Mouse (Mus musculus) stomach, embryonic 14.5 days (tissue): ENCODE measurements around the gene Clec16a. TPM values are rescaled to one million over a fixed set of nuclear protein-coding genes. Genes with fewer than 3 reads are reported as not detected.

Experiments
- ATAC-seq: fragments of 200-750 bp; cut with Nextera tagmentation; 2 replicates; pipeline ENCODE4 v1.8.0; 2017; ENCODE audit warnings: low read depth, moderate TSS enrichment; ENCODE audit not compliant: insufficient number of reproducible peaks, insufficient read depth, low FRiP score
- H3K27ac ChIP-seq: fragments of 300-500 bp; sonication (generic); 2 replicates; pipeline ENCODE4 v1.5.1; 2014; ENCODE audit warnings: mild to moderate bottlenecking, low read length, moderate library complexity, mixed read lengths
- H3K27me3 ChIP-seq: fragments of 300-500 bp; sonication (generic); 2 replicates; pipeline ENCODE4 v1.6.1; 2014; ENCODE audit warnings: low read length, control low read depth, mixed read lengths; ENCODE audit not compliant: control insufficient read depth, insufficient read depth
- H3K36me3 ChIP-seq: fragments of 300-500 bp; sonication (generic); 2 replicates; pipeline ENCODE4 v1.6.1; 2014; ENCODE audit warnings: mild to moderate bottlenecking, control low read depth, low read length, moderate library complexity, mixed read lengths; ENCODE audit not compliant: control insufficient read depth, insufficient read depth
- H3K4me1 ChIP-seq: fragments of 300-500 bp; sonication (generic); 2 replicates; pipeline ENCODE4 v1.6.1; 2014; ENCODE audit warnings: low read length, control low read depth, mixed read lengths; ENCODE audit not compliant: control insufficient read depth, insufficient read depth
- H3K4me2 ChIP-seq: fragments of 300-500 bp; sonication (generic); replicated peaks from 2 replicates; pipeline ENCODE4 v1.6.1; 2014; ENCODE audit warnings: low read depth, low read length, control low read depth
- H3K4me3 ChIP-seq: fragments of 300-500 bp; sonication (generic); 2 replicates; pipeline ENCODE4 v1.5.1; 2014; ENCODE audit warnings: low read depth, low read length, control low read depth
- H3K9ac ChIP-seq: fragments of 300-500 bp; sonication (generic); replicated peaks from 2 replicates; pipeline ENCODE4 v1.6.1; 2014; ENCODE audit warnings: low read depth, mild to moderate bottlenecking, control low read depth, low read length, moderate library complexity, mixed read lengths
- H3K9me3 ChIP-seq: fragments of 300-500 bp; sonication (generic); 2 replicates; pipeline ENCODE4 v1.6.1; 2016; ENCODE audit warnings: low read depth, low read length, control low read depth; ENCODE audit not compliant: control insufficient read depth
- WGBS: fragments of 180-500 bp; shearing (Covaris S2); extraction: QIAGEN DNeasy Blood & Tissue Kit; methylation state at CpG from one replicate; pipeline ENCODE4 v1.1.7; 2014; 5-methylcytosine and 5-hydroxymethylcytosine counted together
- polyA plus RNA-seq: library from polyadenylated mRNA; unstranded; fragments of >200 nt; fragmentation: Nextera tagmentation; extraction: Ambion mirVana; gene quantifications from 2 replicates; pipeline ENCODE4 v1.2.1, GENCODE M21; 2014

Clec16a gene
- polyA plus RNA-seq, 1 experiment from 2014 or later, result 38.9 TPM

GRCm38 (mm10) chr16:10609921-10610320 is 64.8 kb downstream of the Clec16a start:
- Histone ChIP-seq H3K4me3 (no peak overlapping the region), H3K4me2 (no peak overlapping the region), H3K27ac (no peak overlapping the region), H3K27me3 (no peaks in the 10 kb centered on the region), H3K36me3 (no peaks in the 10 kb centered on the region), H3K4me1 (no peaks in the 10 kb centered on the region), H3K9ac (no peak overlapping the region), H3K9me3 (no peaks in the 10 kb centered on the region)
- 90% methylated on average over 7 of the region's 7 CpGs for WGBS
- no peak for ATAC-seq

DNA sequence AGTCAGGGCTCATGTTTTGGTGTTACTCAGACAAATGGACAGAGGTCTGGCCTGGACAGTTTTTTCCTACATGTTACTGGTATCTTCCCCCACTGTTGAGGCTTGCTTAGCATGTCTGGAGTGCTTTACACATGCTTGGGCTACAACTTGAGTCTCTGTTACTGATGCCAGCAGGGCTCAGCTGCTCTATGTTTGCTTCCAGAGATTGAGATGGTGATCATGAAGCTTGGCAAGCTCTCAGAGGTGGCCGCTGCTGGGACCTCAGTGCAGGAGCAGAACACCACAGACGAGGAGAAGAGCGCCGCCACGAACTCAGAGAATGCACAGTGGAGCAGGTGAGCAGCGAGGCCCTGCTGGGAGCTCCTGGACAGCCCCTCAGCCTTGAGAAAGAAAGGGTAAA is 65.7 kb downstream of the Clec16a start:
- Histone ChIP-seq H3K9ac (no peak overlapping the region), H3K4me3 (no peak overlapping the region), H3K4me2 (no peak overlapping the region), H3K27me3 (no peaks in the 10 kb centered on the region), H3K4me1 (no peaks in the 10 kb centered on the region), H3K9me3 (no peaks in the 10 kb centered on the region), H3K36me3 (peaks cover under 1% of the 10 kb centered on the region; the same call in 1 of the 2 replicates), H3K27ac (no peak overlapping the region)
- 89% methylated on average over 6 of the region's 6 CpGs for whole genome bisulfite sequencing
- ATAC-seq, result no peak

- WGBS, result 86% methylated on average over 4 of the region's 4 CpGs
- no peak for ATAC-seq
- H3K4me3 ChIP-seq, result no peak overlapping the region
Observed at GRCm38 (mm10) chr16:10611306-10611705, 66.2 kb downstream of the Clec16a start.

DNA sequence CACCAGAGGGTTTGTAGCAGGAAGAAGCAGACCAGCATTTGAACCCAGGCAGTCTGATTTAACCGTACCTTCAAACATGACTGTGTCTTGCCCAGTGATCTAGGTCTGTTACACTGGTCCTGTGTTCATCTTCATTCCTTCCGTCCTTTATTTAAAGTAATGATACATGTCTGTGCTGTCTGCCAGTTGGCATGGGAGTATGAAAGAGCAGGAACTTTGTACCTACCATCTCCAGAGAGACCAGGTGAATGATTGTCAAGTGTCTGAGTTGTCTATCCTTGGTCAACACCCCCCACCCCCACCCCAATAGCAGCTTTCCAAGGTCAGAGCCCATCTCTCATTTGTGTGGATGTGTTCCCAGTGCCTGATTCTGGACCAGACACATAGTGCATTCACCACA is 68.9 kb downstream of the Clec16a start:
- Histone ChIP-seq H3K27ac (no peak overlapping the region), H3K27me3 (no peaks in the 10 kb centered on the region), H3K9ac (no peak overlapping the region), H3K4me1 (no peaks in the 10 kb centered on the region), H3K9me3 (no peaks in the 10 kb centered on the region), H3K4me2 (no peak overlapping the region), H3K4me3 (no peak overlapping the region), H3K36me3 (peaks cover 3% of the 10 kb centered on the region; the same call in 1 of the 2 replicates)
- no peak for ATAC-seq
- 92% methylated on average over 2 of the region's 2 CpGs for WGBS

More at GRCm38 (mm10) chr16:10611306-10611705, 66.2 kb downstream of the Clec16a start:
- no peaks in the 10 kb centered on the region for H3K9me3 ChIP-seq
- H3K4me2 ChIP-seq, result no peak overlapping the region
- H3K4me1 ChIP-seq, result no peaks in the 10 kb centered on the region
- H3K36me3 ChIP-seq, result peaks cover 3% of the 10 kb centered on the region; the same call in 1 of the 2 replicates
- H3K9ac ChIP-seq, result no peak overlapping the region
- no peak overlapping the region for H3K27ac ChIP-seq
- H3K27me3 ChIP-seq, result no peaks in the 10 kb centered on the region

DNA sequence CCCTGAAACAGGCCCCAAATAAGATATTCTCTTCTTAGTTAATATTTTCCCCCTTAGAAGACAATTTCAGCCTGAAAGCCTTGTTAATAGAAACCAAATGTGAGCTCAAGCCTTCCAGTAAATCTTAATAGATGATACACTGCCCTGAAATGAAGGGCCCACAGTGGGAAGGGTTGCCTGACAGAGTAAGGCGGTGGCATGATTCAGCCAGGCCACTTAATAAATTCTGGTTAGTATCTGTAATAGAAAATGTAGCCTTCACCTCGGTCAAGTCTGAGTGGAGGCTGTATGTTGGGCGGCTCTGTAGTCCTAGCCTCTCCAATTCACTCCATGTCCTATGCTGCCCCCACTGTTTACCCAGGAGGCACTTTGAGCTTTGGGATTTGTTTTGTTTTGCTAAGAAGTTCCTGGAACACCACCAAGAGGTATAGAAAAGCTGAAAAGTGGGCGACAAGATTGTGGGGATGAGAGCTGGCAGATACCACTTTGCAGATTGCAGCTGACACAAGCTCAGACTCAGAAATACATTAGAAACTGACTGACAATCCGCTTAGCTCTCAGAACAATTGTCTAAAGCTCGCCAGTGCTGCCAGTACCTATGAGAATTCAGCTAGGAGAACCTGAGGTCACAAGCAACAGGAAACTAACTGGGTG is 75.9 kb downstream of the Clec16a start:
- WGBS, result 54% methylated on average over 6 of the region's 6 CpGs
- no peaks in the 10 kb centered on the region for H3K9me3 ChIP-seq
- no peak for ATAC-seq
- no peak overlapping the region for H3K4me3 ChIP-seq
- peaks cover 11% of the 10 kb centered on the region; the same call in 1 of the 2 replicates for H3K4me1 ChIP-seq
- H3K9ac ChIP-seq, result no peak overlapping the region
- no peaks in the 10 kb centered on the region for H3K36me3 ChIP-seq
- H3K4me2 ChIP-seq, result no peak overlapping the region
- H3K27ac ChIP-seq, result no peak overlapping the region; the same call in 1 of the 2 replicates
- H3K27me3 ChIP-seq, result no peaks in the 10 kb centered on the region

GRCm38 (mm10) chr16:10621710-10622109 is 76.6 kb downstream of the Clec16a start:
- Histone ChIP-seq H3K9me3 (no peaks in the 10 kb centered on the region), H3K36me3 (no peaks in the 10 kb centered on the region), H3K4me3 (no peak overlapping the region), H3K27ac (no peak overlapping the region; the same call in 1 of the 2 replicates), H3K9ac (no peak overlapping the region), H3K27me3 (no peaks in the 10 kb centered on the region), H3K4me2 (no peak overlapping the region), H3K4me1 (peaks cover 11% of the 10 kb centered on the region; the same call in 1 of the 2 replicates)
- 35% methylated on average over 1 of the region's 1 CpGs for WGBS
- no peak for ATAC-seq

GRCm38 (mm10) chr16:10626116-10626515 is 81.0 kb downstream of the Clec16a start:
- H3K27ac ChIP-seq, result no peak overlapping the region
- H3K27me3 ChIP-seq, result no peaks in the 10 kb centered on the region
- no peak for ATAC-seq
- H3K4me1 ChIP-seq, result peaks cover 13% of the 10 kb centered on the region
- no peaks in the 10 kb centered on the region; the same call in 1 of the 2 replicates for H3K36me3 ChIP-seq
- H3K9me3 ChIP-seq, result no peaks in the 10 kb centered on the region
- no peak overlapping the region for H3K4me3 ChIP-seq
- WGBS, result 96% methylated on average over 1 of the region's 1 CpGs
- H3K9ac ChIP-seq, result no peak overlapping the region
- no peak overlapping the region for H3K4me2 ChIP-seq

DNA sequence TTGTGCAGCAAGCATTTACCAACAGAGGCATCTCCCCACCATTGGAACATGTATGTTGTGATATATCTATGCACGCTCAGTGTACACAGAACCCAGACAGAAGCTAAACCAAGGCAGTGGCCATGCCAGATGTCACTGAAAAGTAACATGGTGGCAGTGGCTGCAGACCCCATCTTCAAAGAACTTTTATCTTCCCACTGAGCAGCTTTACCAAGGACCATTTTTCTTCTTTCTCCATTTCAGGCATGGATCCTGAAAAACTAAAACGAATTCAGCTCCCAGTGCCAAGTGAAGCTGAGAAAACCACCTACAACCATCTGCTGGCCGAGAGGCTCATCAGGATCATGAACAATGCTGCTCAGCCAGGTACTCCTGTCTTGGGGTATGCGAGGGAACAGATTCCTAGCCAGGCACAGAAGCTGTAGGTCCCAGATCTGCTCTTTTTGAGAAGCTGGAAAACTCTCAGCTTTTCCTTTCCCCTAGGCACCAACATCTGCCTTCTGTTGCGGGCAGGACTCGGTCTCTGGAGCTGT is 82.1 kb downstream of the Clec16a start:
- no peaks in the 10 kb centered on the region for H3K27me3 ChIP-seq
- H3K9ac ChIP-seq, result no peak overlapping the region
- no peaks in the 10 kb centered on the region for H3K9me3 ChIP-seq
- no peak overlapping the region for H3K4me2 ChIP-seq
- ATAC-seq, result no peak
- H3K4me3 ChIP-seq, result no peak overlapping the region
- H3K36me3 ChIP-seq, result no peaks in the 10 kb centered on the region; the same call in 1 of the 2 replicates
- WGBS, result 91% methylated on average over 6 of the region's 6 CpGs
- no peak overlapping the region for H3K27ac ChIP-seq
- H3K4me1 ChIP-seq, result peaks cover 8% of the 10 kb centered on the region
